In genomic region chr4:155148910-155149698, GRCm38 (mm10) we compare ENCODE assay signal across 8 mouse cellular contexts.
A peak's percentile ranks its signal among the peaks of the same experiment; 100 is the strongest.
DNase-seq lines count a peak whose midpoint lies in the region; ATAC-seq and TF ChIP-seq lines count a peak whose summit lies in the region.

No protein-coding gene starts in this region.

- H3K4me3 ChIP-seq in cerebellum, adult 2 months (replicated peaks; ENCODE audit: insufficient read depth, low read depth, low read length): no peak overlapping the region
- no peak overlapping the region for H3K4me3 ChIP-seq in embryonic facial prominence, embryonic 15.5 days (replicated peaks)
- H3K4me3 ChIP-seq in intestine, embryonic 16.5 days (ENCODE audit: low read length): no peak overlapping the region
- no peak overlapping the region for H3K4me3 ChIP-seq in lung, embryonic 16.5 days (ENCODE audit: low read length)

- H3K27ac ChIP-seq in cerebellum, adult 2 months (ENCODE audit: insufficient read depth, low read length): 0 out of 2 replicates have a peak overlapping the region, but pooled peaks have one; percentile 5
- H3K27ac ChIP-seq in embryonic facial prominence, embryonic 15.5 days (replicated peaks): peak overlapping the region; percentile 94
- H3K27ac ChIP-seq in intestine, embryonic 16.5 days (ENCODE audit: low read length): peak overlapping the region; percentile 96
- H3K27ac ChIP-seq in lung, embryonic 16.5 days (ENCODE audit: low read length): peak overlapping the region; percentile 95

- DNase-seq in cerebellum, adult 2 months: peak; percentile 54 to 58
- no peak for DNase-seq in cerebellum, adult 11 months
- DNase-seq in spleen, postnatal 36 days (ENCODE audit: low spot score in 2 of 2): no peak
- no peak for DNase-seq in frontal cortex, adult 2 months (ENCODE audit: extremely low spot score in 1 of 2, low spot score in 1 of 2)
- DNase-seq in spleen, adult 18-20 months: no peak

- no peak for TF ChIP-seq POLR2A in cerebellum, adult 2 months (IDR thresholded peaks at IDR 0.05; ENCODE audit: borderline replicate concordance, insufficient read depth, low read length)

- TF ChIP-seq CTCF in cerebellum, adult 2 months (IDR thresholded peaks at IDR 0.05; ENCODE audit: borderline replicate concordance, insufficient read depth, low read depth, low read length): no peak

- H3K27me3 ChIP-seq in cerebellum, adult 2 months (ENCODE audit: control insufficient read depth, insufficient read depth, low read length): no peaks in the 10 kb centered on the region
- H3K27me3 ChIP-seq in embryonic facial prominence, embryonic 15.5 days: no peaks in the 10 kb centered on the region
- H3K27me3 ChIP-seq in intestine, embryonic 16.5 days (replicated peaks; ENCODE audit: control insufficient read depth, insufficient read depth, low read length): no peaks in the 10 kb centered on the region
- H3K27me3 ChIP-seq in lung, embryonic 16.5 days (ENCODE audit: control insufficient read depth, insufficient read depth, low read depth, low read length): no peaks in the 10 kb centered on the region

- 7% methylated on average over 8 of the region's 8 CpGs for WGBS in cerebellum, adult 2 months
- 53% methylated on average over 8 of the region's 8 CpGs for WGBS in embryonic facial prominence, embryonic 15.5 days
- WGBS in intestine, embryonic 16.5 days: 49% methylated on average over 8 of the region's 8 CpGs
- 54% methylated on average over 8 of the region's 8 CpGs for WGBS in lung, embryonic 16.5 days

- H3K4me1 ChIP-seq in cerebellum, adult 2 months (ENCODE audit: control insufficient read depth, insufficient read depth, low read length): peaks cover 52% of the 10 kb centered on the region
- H3K4me1 ChIP-seq in embryonic facial prominence, embryonic 15.5 days: peaks cover 73% of the 10 kb centered on the region
- peaks cover 58% of the 10 kb centered on the region for H3K4me1 ChIP-seq in intestine, embryonic 16.5 days (ENCODE audit: control insufficient read depth, insufficient read depth, low read length)
- peaks cover 53% of the 10 kb centered on the region for H3K4me1 ChIP-seq in lung, embryonic 16.5 days (replicated peaks; ENCODE audit: control insufficient read depth, insufficient read depth, low read length)

- peak; percentile 13; the same call in 1 of the 2 replicates for ATAC-seq in embryonic facial prominence, embryonic 15.5 days (ENCODE audit: insufficient number of reproducible peaks, low FRiP score, low TSS enrichment, low read depth)
- peak; percentile 72 for ATAC-seq in intestine, embryonic 16.5 days
- ATAC-seq in lung, embryonic 16.5 days (ENCODE audit: low read depth): peak; percentile 54

- no peaks in the 10 kb centered on the region for H3K36me3 ChIP-seq in embryonic facial prominence, embryonic 15.5 days
- H3K36me3 ChIP-seq in intestine, embryonic 16.5 days (ENCODE audit: control insufficient read depth, insufficient read depth, low read length): peaks cover 2% of the 10 kb centered on the region; the same call in 1 of the 2 replicates
- H3K36me3 ChIP-seq in lung, embryonic 16.5 days (ENCODE audit: control insufficient read depth, insufficient read depth, low read length): no peaks in the 10 kb centered on the region

- no peaks in the 10 kb centered on the region for H3K9me3 ChIP-seq in embryonic facial prominence, embryonic 15.5 days (replicated peaks)
- H3K9me3 ChIP-seq in intestine, embryonic 16.5 days (ENCODE audit: control insufficient read depth, low read length): no peaks in the 10 kb centered on the region
- no peaks in the 10 kb centered on the region for H3K9me3 ChIP-seq in lung, embryonic 16.5 days (ENCODE audit: control insufficient read depth, low read length)

- H3K4me2 ChIP-seq in embryonic facial prominence, embryonic 15.5 days (replicated peaks): no peak overlapping the region; the same call in 1 of the 2 replicates
- H3K4me2 ChIP-seq in intestine, embryonic 16.5 days (ENCODE audit: low read depth, low read length): peak overlapping the region; percentile 13; the same call in 1 of the 2 replicates
- H3K4me2 ChIP-seq in lung, embryonic 16.5 days (ENCODE audit: low read depth, low read length): no peak overlapping the region

- no peak overlapping the region for H3K9ac ChIP-seq in embryonic facial prominence, embryonic 15.5 days
- H3K9ac ChIP-seq in intestine, embryonic 16.5 days (ENCODE audit: low read depth, low read length): peak overlapping the region; percentile 49
- peak overlapping the region; percentile 16 for H3K9ac ChIP-seq in lung, embryonic 16.5 days (ENCODE audit: low read length)

Comparison
In these comparisons a context has a peak if more than half of its experiments do, and no peak if none do; other contexts are left out.
1. DNase-seq: peak in cerebellum, adult 2 months (2 of 2); none in cerebellum, adult 11 months (single experiment), spleen, postnatal 36 days (0 of 2), frontal cortex, adult 2 months (0 of 2) and spleen, adult 18-20 months (0 of 2).
2. H3K27ac ChIP-seq: peak in every context shown above with its lines; median percentile 96 in intestine, embryonic 16.5 days; 95 in lung, embryonic 16.5 days; 94 in embryonic facial prominence, embryonic 15.5 days; 5 in cerebellum, adult 2 months.
3. ATAC-seq: peak in every context shown above with its lines; median percentile 72 in intestine, embryonic 16.5 days; 54 in lung, embryonic 16.5 days; 13 in embryonic facial prominence, embryonic 15.5 days.